Mouse (Mus musculus) olfactory bulb, adult 2 months (tissue): ENCODE measurements around the gene Tcf7l2.

ENCODE experiments used
- CTCF ChIP-seq: fragments of 200-500 bp; IDR thresholded peaks from 2 replicates; pipeline ENCODE4 v1.5.1; 2012; ENCODE audit warnings: low read depth, mild to moderate bottlenecking, low read length, moderate library complexity; ENCODE audit not compliant: insufficient read depth
- POLR2A ChIP-seq: fragments of 200-500 bp; IDR thresholded peaks from 2 replicates; pipeline ENCODE4 v1.6.1; 2012; ENCODE audit warnings: mild to moderate bottlenecking, low read depth, low read length, moderate library complexity; ENCODE audit not compliant: insufficient read depth

DNA sequence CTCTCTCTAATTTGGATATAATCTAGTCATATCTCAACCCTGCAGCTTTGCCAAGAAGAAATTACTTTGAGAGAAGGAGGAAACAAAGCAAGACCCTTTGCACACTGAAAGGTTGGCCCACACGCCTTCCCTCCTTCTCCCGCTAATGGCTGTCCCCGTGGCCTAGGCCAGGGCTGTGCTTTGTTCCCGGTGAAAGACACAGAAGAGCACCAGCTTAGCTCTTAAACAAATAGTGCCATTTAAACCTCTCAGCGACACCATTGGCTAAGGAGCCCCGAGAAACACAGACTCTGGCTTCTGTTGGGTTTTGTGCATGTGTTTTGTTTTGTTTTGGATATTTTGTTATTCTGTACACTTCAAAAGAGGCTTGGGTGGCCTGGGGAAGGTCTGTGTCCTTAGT is 37.5 kb upstream of the Tcf7l2 start:
- TF ChIP-seq CTCF: no peak
- TF ChIP-seq POLR2A: no peak
